Mouse (Mus musculus): Measurements from ENCODE around the gene Cox7a2l. TPM values are rescaled to one million over a fixed set of nuclear protein-coding genes. Genes with fewer than 3 reads are reported as not detected.

Cox7a2l gene
- polyA plus RNA-seq (2015; fragmentation: Illumina TruSeq; extraction: RNeasy Lipid Tissue Mini Kit (QIAGEN cat#74804); ENCODE audit: insufficient read depth, low read depth, low replicate concordance), result 86.0 TPM

DNA sequence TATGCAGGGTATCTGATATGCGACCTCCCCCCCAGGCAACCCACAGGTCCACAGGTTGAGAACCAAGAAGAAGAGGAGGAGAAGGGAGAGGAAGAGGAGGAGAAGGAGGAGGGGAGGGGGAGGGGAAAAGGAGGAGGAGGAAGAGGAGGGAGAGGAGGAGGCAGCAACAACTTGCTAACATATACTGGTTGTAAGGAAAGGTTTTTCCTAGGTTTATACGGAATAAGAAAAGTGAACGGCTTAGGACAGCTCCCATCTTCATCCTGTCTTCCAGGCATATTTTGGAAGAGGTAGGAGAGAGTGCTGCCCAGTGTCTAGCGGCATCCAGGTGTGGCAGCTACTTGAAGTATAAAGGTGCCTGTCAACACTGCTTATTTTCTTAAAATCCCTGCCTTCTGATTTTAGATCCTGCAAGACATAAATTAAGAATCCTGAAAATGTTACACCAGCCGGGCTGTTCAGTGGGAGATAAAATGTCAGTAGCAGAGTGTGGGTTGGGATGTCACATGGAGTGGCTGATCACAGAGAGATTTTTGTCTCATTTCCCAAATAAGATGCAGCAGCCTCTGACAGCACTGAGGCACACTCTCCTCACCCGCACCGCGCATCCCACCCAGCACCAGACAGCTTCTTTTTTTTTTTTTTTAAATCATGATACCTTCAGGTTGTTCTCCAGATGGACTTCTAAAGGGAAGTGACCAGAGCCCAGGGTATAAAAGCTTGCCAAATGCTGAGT is at the start of gene Cox7a2l:
Gene Cox7a2l (minus strand): TSS at position 51 of the 736 bp plus-strand sequence.

Other genes with a start within 250 kb of the Cox7a2l start
- gene Eml4, start 166.4 kb downstream of the Cox7a2l start, polyA plus RNA-seq (2015; fragmentation: Illumina TruSeq; extraction: RNeasy Lipid Tissue Mini Kit (QIAGEN cat#74804); ENCODE audit: insufficient read depth, low read depth, low replicate concordance), result 3.1 TPM
- not detected for gene Kcng3, start 114.6 kb upstream of the Cox7a2l start, polyA plus RNA-seq (2015; fragmentation: Illumina TruSeq; extraction: RNeasy Lipid Tissue Mini Kit (QIAGEN cat#74804); ENCODE audit: insufficient read depth, low read depth, low replicate concordance)
- 6.5 TPM for gene Mta3, start 188.8 kb upstream of the Cox7a2l start, polyA plus RNA-seq (2015; fragmentation: Illumina TruSeq; extraction: RNeasy Lipid Tissue Mini Kit (QIAGEN cat#74804); ENCODE audit: insufficient read depth, low read depth, low replicate concordance)

Data from pancreas, adult 10 weeks (tissue).